Comparison of ENCODE assay signal across 10 mouse cellular contexts in the genomic region with DNA sequence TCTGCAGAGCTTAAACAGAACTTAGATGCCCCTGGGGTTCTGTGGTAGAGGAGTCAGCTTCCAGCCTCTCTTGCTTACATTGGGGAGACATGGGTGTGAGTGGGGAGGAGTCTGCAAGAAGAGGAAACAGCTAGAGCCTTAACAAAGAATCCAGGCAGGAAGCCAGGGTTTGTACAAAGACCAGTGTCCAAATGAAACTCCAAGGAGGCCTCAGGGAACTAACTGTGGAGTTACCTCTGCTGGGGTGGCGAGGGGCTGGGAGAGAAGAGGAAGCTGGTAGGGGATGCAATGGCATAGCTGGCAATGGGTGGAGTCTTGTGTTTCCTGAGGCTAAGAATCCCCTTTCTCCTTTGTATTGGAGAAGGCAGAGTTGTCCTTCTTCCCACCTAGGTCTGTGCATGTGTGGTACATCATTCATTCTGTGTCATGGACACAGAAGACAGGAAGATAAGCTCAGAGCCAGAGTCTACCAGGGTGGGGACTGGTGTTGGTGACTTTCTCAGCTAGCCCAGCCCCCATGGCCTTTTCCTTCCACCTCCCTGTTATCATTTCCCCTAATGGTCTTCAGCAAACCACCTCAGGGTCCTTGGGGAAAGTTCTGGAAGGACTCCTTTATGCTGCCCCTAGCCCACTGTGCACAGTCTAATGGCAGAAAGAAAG. TPM values are rescaled to one million over a fixed set of nuclear protein-coding genes. Genes with fewer than 3 reads are reported as not detected.
A peak's percentile ranks its signal among the peaks of the same experiment; 100 is the strongest.
DNase-seq lines count a peak whose midpoint lies in the region; ATAC-seq and TF ChIP-seq lines count a peak whose summit lies in the region.
"Had no signal": no experiment of that assay in that cellular context is flagged by ENCODE, and none has a peak within 500 bp of the region (broad histone marks: within the 10 kb centered on the region; RNA-seq: fewer than 3 reads in every experiment).

No protein-coding gene starts in this region.

- TF ChIP-seq EP300 in liver, postnatal 0 days (IDR thresholded peaks at IDR 0.05; ENCODE audit: low read depth), result no peak

- no peaks in the 10 kb centered on the region for H3K36me3 ChIP-seq in liver, postnatal 0 days (replicated peaks; ENCODE audit: insufficient read depth, low read length)

- TF ChIP-seq POLR2A in brain, embryonic 14.5 days (IDR thresholded peaks at IDR 0.05; ENCODE audit: borderline replicate concordance, extremely low read depth, insufficient read depth, insufficient read length, poor library complexity, severe bottlenecking), result no peak

- intact Hi-C loops in heart, postnatal 14 days (cut with DNase I), result no loop called here

- H3K4me2 ChIP-seq in liver, postnatal 0 days (ENCODE audit: low read depth, low read length), result peak overlapping the region; percentile 30; the same call in 1 of the 2 replicates

- DNase-seq in 416B (ENCODE audit: low read depth), result peak; percentile 16
- DNase-seq in brain, embryonic 14.5 days (ENCODE audit: low read depth), result peak; percentile 44
- peak; percentile 36 to 38 for DNase-seq in heart, postnatal 14 days
- DNase-seq in liver, postnatal 0 days, result no peak
- DNase-seq in testis, postnatal 14 days (ENCODE audit: low spot score), result no peak
- no peak for DNase-seq in right cerebral cortex, postnatal 14 days
- DNase-seq in spleen, adult 18-20 months, result no peak
- DNase-seq: cerebellum, adult 2 months; thymus, postnatal 4 days had no signal

- peak; percentile 54 for ATAC-seq in liver, postnatal 0 days

- H3K27me3 ChIP-seq in liver, postnatal 0 days (ENCODE audit: insufficient read depth, low read length), result no peaks in the 10 kb centered on the region

- no peak overlapping the region for H3K9ac ChIP-seq in liver, postnatal 0 days (replicated peaks)

- peak overlapping the region; percentile 52; the same call in 1 of the 2 replicates for H3K27ac ChIP-seq in liver, postnatal 0 days (ENCODE audit: low read depth)
- H3K27ac ChIP-seq: macrophage had no signal

- no peaks in the 10 kb centered on the region for H3K9me3 ChIP-seq in liver, postnatal 0 days (ENCODE audit: low read length)

- 60% methylated on average over 1 of the region's 1 CpGs for WGBS in liver, postnatal 0 days (ENCODE audit: insufficient replicate concordance)

- peaks cover 25% of the 10 kb centered on the region for H3K4me1 ChIP-seq in liver, postnatal 0 days (ENCODE audit: insufficient read depth)

- H3K4me3 ChIP-seq in liver, postnatal 0 days (ENCODE audit: low read depth, low read length), result no peak overlapping the region

- no peak for TF ChIP-seq CTCF in brain, embryonic 14.5 days (IDR thresholded peaks at IDR 0.05; ENCODE audit: borderline replicate concordance, extremely low read depth, insufficient read depth, insufficient read length)
- no peak for TF ChIP-seq CTCF in liver, postnatal 0 days (IDR thresholded peaks at IDR 0.05; ENCODE audit: low read depth)

RNA-seq across cellular contexts. Expression of a gene that starts 28.9 kb away (rescaled TPM):
- 16.6 and 24.5 TPM in 2 replicates for polyA plus RNA-seq in brain, embryonic 14.5 days (2012; rRNA removed)
- 10 to 100 TPM; 87.5 to 88.3 TPM for total RNA-seq in heart, postnatal 14 days (2021)
- 1.5 and 2.8 TPM in 2 replicates for polyA plus RNA-seq in liver, postnatal 0 days (2015; fragmentation: Nextera tagmentation; extraction: Ambion mirVana)
- polyA plus RNA-seq: macrophage had no signal

Comparison
In these comparisons a context has a peak if more than half of its experiments do, and no peak if none do; other contexts are left out.
1. DNase-seq: peak in 416B (single experiment), brain, embryonic 14.5 days (single experiment) and heart, postnatal 14 days (2 of 2); none in liver, postnatal 0 days (single experiment), testis, postnatal 14 days (single experiment), right cerebral cortex, postnatal 14 days (single experiment) and spleen, adult 18-20 months (0 of 2).